Mouse (Mus musculus): ENCODE results near the gene Gm6588. TPM values are rescaled to one million over a fixed set of nuclear protein-coding genes. Genes with fewer than 3 reads are reported as not detected.

Gm6588 gene
- polyA plus RNA-seq, 1 experiment, result not detected

- H3K36me3 ChIP-seq (ENCODE audit: control insufficient read depth, insufficient read depth, low read length), result no peaks in the 10 kb centered on the region
- no peaks in the 10 kb centered on the region for H3K27me3 ChIP-seq (ENCODE audit: control insufficient read depth, insufficient read depth, low read length)
- 43% methylated on average over 5 of the region's 5 CpGs for WGBS
- no peak overlapping the region for H3K4me3 ChIP-seq (ENCODE audit: low read depth, low read length)
- H3K4me1 ChIP-seq (ENCODE audit: control insufficient read depth, insufficient read depth, insufficient read length, low read length), result peaks cover 17% of the 10 kb centered on the region
- TF ChIP-seq POLR2A (IDR thresholded peaks at IDR 0.05; ENCODE audit: low read depth, low read length) (no peak), CTCF (IDR thresholded peaks at IDR 0.05; ENCODE audit: extremely low read depth, insufficient read length, insufficient replicate concordance, low read depth, low read length) (no peak)
- no peak overlapping the region for H3K27ac ChIP-seq (ENCODE audit: insufficient read depth, low read depth, low read length)
Observed at GRCm38 (mm10) chr5:112486415-112486814, 37.2 kb downstream of the Gm6588 start.

GRCm38 (mm10) chr5:112487504-112487903 lies 38.3 kb downstream of the Gm6588 start:
- TF ChIP-seq CTCF (IDR thresholded peaks at IDR 0.05; ENCODE audit: extremely low read depth, insufficient read length, insufficient replicate concordance, low read depth, low read length) (no peak), POLR2A (IDR thresholded peaks at IDR 0.05; ENCODE audit: low read depth, low read length) (no peak)
- peaks cover 17% of the 10 kb centered on the region for H3K4me1 ChIP-seq (ENCODE audit: control insufficient read depth, insufficient read depth, insufficient read length, low read length)
- WGBS, result 88% methylated on average over 1 of the region's 1 CpGs
- no peaks in the 10 kb centered on the region for H3K27me3 ChIP-seq (ENCODE audit: control insufficient read depth, insufficient read depth, low read length)
- H3K36me3 ChIP-seq (ENCODE audit: control insufficient read depth, insufficient read depth, low read length), result no peaks in the 10 kb centered on the region
- H3K27ac ChIP-seq (ENCODE audit: insufficient read depth, low read depth, low read length), result no peak overlapping the region
- H3K4me3 ChIP-seq (ENCODE audit: low read depth, low read length), result no peak overlapping the region

- TF ChIP-seq CTCF (IDR thresholded peaks at IDR 0.05; ENCODE audit: extremely low read depth, insufficient read length, insufficient replicate concordance, low read depth, low read length), result no peak
- no peak for TF ChIP-seq POLR2A (IDR thresholded peaks at IDR 0.05; ENCODE audit: low read depth, low read length)
- H3K27ac ChIP-seq (ENCODE audit: insufficient read depth, low read depth, low read length), result no peak overlapping the region
- H3K36me3 ChIP-seq (ENCODE audit: control insufficient read depth, insufficient read depth, low read length), result no peaks in the 10 kb centered on the region
- no peaks in the 10 kb centered on the region for H3K27me3 ChIP-seq (ENCODE audit: control insufficient read depth, insufficient read depth, low read length)
- no peak overlapping the region for H3K4me3 ChIP-seq (ENCODE audit: low read depth, low read length)
- WGBS, result 63% methylated on average over 8 of the region's 8 CpGs
- H3K4me1 ChIP-seq (ENCODE audit: control insufficient read depth, insufficient read depth, insufficient read length, low read length), result peaks cover 17% of the 10 kb centered on the region
Observed at GRCm38 (mm10) chr5:112488101-112488776, 39.0 kb downstream of the Gm6588 start.

GRCm38 (mm10) chr5:112491489-112491888 lies 42.3 kb downstream of the Gm6588 start:
- H3K27me3 ChIP-seq (ENCODE audit: control insufficient read depth, insufficient read depth, low read length), result no peaks in the 10 kb centered on the region
- H3K4me3 ChIP-seq (ENCODE audit: low read depth, low read length), result no peak overlapping the region
- H3K36me3 ChIP-seq (ENCODE audit: control insufficient read depth, insufficient read depth, low read length), result no peaks in the 10 kb centered on the region
- TF ChIP-seq POLR2A (IDR thresholded peaks at IDR 0.05; ENCODE audit: low read depth, low read length), result no peak
- TF ChIP-seq CTCF (IDR thresholded peaks at IDR 0.05; ENCODE audit: extremely low read depth, insufficient read length, insufficient replicate concordance, low read depth, low read length), result no peak
- WGBS, result 51% methylated on average over 11 of the region's 11 CpGs
- H3K27ac ChIP-seq (ENCODE audit: insufficient read depth, low read depth, low read length), result no peak overlapping the region
- peaks cover under 1% of the 10 kb centered on the region for H3K4me1 ChIP-seq (ENCODE audit: control insufficient read depth, insufficient read depth, insufficient read length, low read length)

GRCm38 (mm10) chr5:112493492-112493891 lies 44.3 kb downstream of the Gm6588 start:
- no peak for TF ChIP-seq CTCF (IDR thresholded peaks at IDR 0.05; ENCODE audit: extremely low read depth, insufficient read length, insufficient replicate concordance, low read depth, low read length)
- TF ChIP-seq POLR2A (IDR thresholded peaks at IDR 0.05; ENCODE audit: low read depth, low read length), result no peak
- 24% methylated on average over 11 of the region's 11 CpGs for WGBS
- H3K36me3 ChIP-seq (ENCODE audit: control insufficient read depth, insufficient read depth, low read length), result no peaks in the 10 kb centered on the region

GRCm38 (mm10) chr5:112496753-112497369 lies 47.6 kb downstream of the Gm6588 start:
- Histone ChIP-seq H3K27me3 (ENCODE audit: control insufficient read depth, insufficient read depth, low read length) (no peaks in the 10 kb centered on the region), H3K4me1 (ENCODE audit: control insufficient read depth, insufficient read depth, insufficient read length, low read length) (peaks cover 9% of the 10 kb centered on the region), H3K27ac (ENCODE audit: insufficient read depth, low read depth, low read length) (no peak overlapping the region), H3K4me3 (ENCODE audit: low read depth, low read length) (no peak overlapping the region), H3K36me3 (ENCODE audit: control insufficient read depth, insufficient read depth, low read length) (no peaks in the 10 kb centered on the region)
- TF ChIP-seq POLR2A (IDR thresholded peaks at IDR 0.05; ENCODE audit: low read depth, low read length), result no peak
- TF ChIP-seq CTCF (IDR thresholded peaks at IDR 0.05; ENCODE audit: extremely low read depth, insufficient read length, insufficient replicate concordance, low read depth, low read length), result no peak
- WGBS, result 78% methylated on average over 7 of the region's 7 CpGs

More at GRCm38 (mm10) chr5:112493492-112493891, 44.3 kb downstream of the Gm6588 start:
- Histone ChIP-seq H3K4me3 (ENCODE audit: low read depth, low read length) (no peak overlapping the region), H3K27ac (ENCODE audit: insufficient read depth, low read depth, low read length) (no peak overlapping the region), H3K4me1 (ENCODE audit: control insufficient read depth, insufficient read depth, insufficient read length, low read length) (no peaks in the 10 kb centered on the region; the same call in none of the 2 replicates), H3K27me3 (ENCODE audit: control insufficient read depth, insufficient read depth, low read length) (no peaks in the 10 kb centered on the region)
